13 mouse cellular contexts compared by ENCODE assay signal in genomic region chr5:132329171-132329936, GRCm38 (mm10).
DNase-seq lines count a peak whose midpoint lies in the region; ATAC-seq lines count a peak whose summit lies in the region.
"Had no signal": no experiment of that assay in that cellular context is flagged by ENCODE, and none has a peak within 500 bp of the region (broad histone marks: within the 10 kb centered on the region; RNA-seq: fewer than 3 reads in every experiment).

No protein-coding gene starts in this region.

- no peaks in the 10 kb centered on the region for H3K27me3 ChIP-seq in hindbrain, embryonic 15.5 days
- H3K27me3 ChIP-seq in hindbrain, embryonic 11.5 days (ENCODE audit: control insufficient read depth, insufficient read depth, low read length): no peaks in the 10 kb centered on the region
- no peaks in the 10 kb centered on the region for H3K27me3 ChIP-seq in lung, embryonic 15.5 days
- H3K27me3 ChIP-seq: heart, embryonic 13.5 days; midbrain, embryonic 12.5 days; Patski had no signal

- whole genome bisulfite sequencing in hindbrain, embryonic 15.5 days: 73% methylated on average over 3 of the region's 3 CpGs
- WGBS in hindbrain, embryonic 11.5 days: 65% methylated on average over 3 of the region's 3 CpGs
- WGBS in lung, embryonic 15.5 days: 44% methylated on average over 3 of the region's 3 CpGs

- no peak overlapping the region for H3K4me2 ChIP-seq in hindbrain, embryonic 15.5 days
- no peak overlapping the region for H3K4me2 ChIP-seq in hindbrain, embryonic 11.5 days (replicated peaks; ENCODE audit: low read depth, low read length)
- no peak overlapping the region for H3K4me2 ChIP-seq in lung, embryonic 15.5 days
- H3K4me2 ChIP-seq: heart, embryonic 13.5 days; midbrain, embryonic 12.5 days had no signal

- no peak overlapping the region for H3K9ac ChIP-seq in hindbrain, embryonic 15.5 days
- H3K9ac ChIP-seq in hindbrain, embryonic 11.5 days (ENCODE audit: low read depth, low read length): no peak overlapping the region
- no peak overlapping the region for H3K9ac ChIP-seq in lung, embryonic 15.5 days
- H3K9ac ChIP-seq: heart, embryonic 13.5 days; midbrain, embryonic 12.5 days had no signal

- H3K4me3 ChIP-seq in hindbrain, embryonic 15.5 days: no peak overlapping the region
- no peak overlapping the region for H3K4me3 ChIP-seq in hindbrain, embryonic 11.5 days (ENCODE audit: low read depth, low read length)
- no peak overlapping the region for H3K4me3 ChIP-seq in lung, embryonic 15.5 days
- H3K4me3 ChIP-seq: heart, embryonic 13.5 days; midbrain, embryonic 12.5 days had no signal

- ATAC-seq in hindbrain, embryonic 15.5 days (ENCODE audit: low FRiP score, low read depth): 0 out of 2 replicates have a peak, but pooled peaks have one; percentile 30
- no peak for ATAC-seq in hindbrain, embryonic 11.5 days (ENCODE audit: low FRiP score)
- ATAC-seq in lung, embryonic 15.5 days (ENCODE audit: borderline replicate concordance, extremely low read depth, low FRiP score, low TSS enrichment): peak; percentile 92
- ATAC-seq: Patski had no signal

- H3K9me3 ChIP-seq in hindbrain, embryonic 15.5 days: no peaks in the 10 kb centered on the region
- H3K9me3 ChIP-seq in hindbrain, embryonic 11.5 days (ENCODE audit: control insufficient read depth, low read length): no peaks in the 10 kb centered on the region
- H3K9me3 ChIP-seq in lung, embryonic 15.5 days: no peaks in the 10 kb centered on the region
- H3K9me3 ChIP-seq: heart, embryonic 13.5 days; midbrain, embryonic 12.5 days had no signal

- DNase-seq in hindbrain, embryonic 11.5 days (ENCODE audit: low spot score): no peak
- peak; percentile 32 for DNase-seq in Muller cell, postnatal 12 days (ENCODE audit: inconsistent ontology term)
- DNase-seq in adrenal gland, postnatal 25 days: peak; percentile 7
- DNase-seq in right cerebral cortex, adult 2 months (ENCODE audit: low spot score in 2 of 2): no peak
- DNase-seq in frontal cortex, postnatal 14 days (ENCODE audit: low spot score in 2 of 2): no peak
- DNase-seq in B cell, adult 2 months: no peak
- DNase-seq: cerebellum, adult 18-20 months; layer of hippocampus, adult 9-11 months had no signal

- peaks cover 41% of the 10 kb centered on the region for H3K4me1 ChIP-seq in hindbrain, embryonic 15.5 days (replicated peaks)
- H3K4me1 ChIP-seq in hindbrain, embryonic 11.5 days (replicated peaks; ENCODE audit: control insufficient read depth, insufficient read depth, low read length): 0 out of 2 replicates have a peak, but pooled peaks cover under 1% of the 10 kb centered on the region
- H3K4me1 ChIP-seq in lung, embryonic 15.5 days: peaks cover 38% of the 10 kb centered on the region

- H3K27ac ChIP-seq in hindbrain, embryonic 15.5 days (replicated peaks): no peak overlapping the region
- no peak overlapping the region for H3K27ac ChIP-seq in hindbrain, embryonic 11.5 days (ENCODE audit: low read depth, low read length)
- 0 out of 2 replicates have a peak overlapping the region, but pooled peaks have one; percentile 49 for H3K27ac ChIP-seq in lung, embryonic 15.5 days
- H3K27ac ChIP-seq: heart, embryonic 13.5 days; midbrain, embryonic 12.5 days had no signal

- no peaks in the 10 kb centered on the region for H3K36me3 ChIP-seq in hindbrain, embryonic 15.5 days
- H3K36me3 ChIP-seq in hindbrain, embryonic 11.5 days (ENCODE audit: control insufficient read depth, insufficient read depth, low read length): no peaks in the 10 kb centered on the region
- no peaks in the 10 kb centered on the region for H3K36me3 ChIP-seq in lung, embryonic 15.5 days
- H3K36me3 ChIP-seq: heart, embryonic 13.5 days; midbrain, embryonic 12.5 days had no signal

Comparison
In these comparisons a context has a peak if more than half of its experiments do, and no peak if none do; other contexts are left out.
1. DNase-seq: peak in Muller cell, postnatal 12 days (single experiment) and adrenal gland, postnatal 25 days (single experiment); none in hindbrain, embryonic 11.5 days (single experiment), right cerebral cortex, adult 2 months (0 of 2), frontal cortex, postnatal 14 days (0 of 2) and B cell, adult 2 months (0 of 2).